Mouse (Mus musculus) cortical plate, adult 2 months (tissue): ENCODE data around the gene Chrna9.

Source experiments
- CTCF ChIP-seq: fragments of 200-500 bp; IDR thresholded peaks from 2 replicates; pipeline ENCODE4 v1.5.1; 2011; ENCODE audit warnings: mild to moderate bottlenecking, control low read depth, low read length; ENCODE audit not compliant: insufficient read depth; ENCODE audit errors: extremely low read depth
- POLR2A ChIP-seq: fragments of 200-500 bp; IDR thresholded peaks from 2 replicates; pipeline ENCODE4 v1.6.1; 2011; ENCODE audit warnings: mild to moderate bottlenecking, low read length, control low read depth; ENCODE audit not compliant: insufficient read depth; ENCODE audit errors: extremely low read depth

GRCm38 (mm10) chr5:66015449-66015961, 80.8 kb downstream of the Chrna9 start:
- TF ChIP-seq POLR2A (no peak), CTCF (no peak)
